Mouse (Mus musculus) ovary, postnatal 14 days (tissue): ENCODE data around the gene Agrp.
A peak's percentile ranks its signal among the peaks of the same experiment; 100 is the strongest.
"Not testable (repeated sequence)": the region's sequence is repeated elsewhere in the genome, so short reads cannot be mapped to it uniquely, and the experiment has no call there.

Experiments used
- DNase-seq: peaks from one replicate; pipeline ENCODE4 v3.0.0; 2022; ENCODE audit warnings: low spot score

Agrp gene

DNA sequence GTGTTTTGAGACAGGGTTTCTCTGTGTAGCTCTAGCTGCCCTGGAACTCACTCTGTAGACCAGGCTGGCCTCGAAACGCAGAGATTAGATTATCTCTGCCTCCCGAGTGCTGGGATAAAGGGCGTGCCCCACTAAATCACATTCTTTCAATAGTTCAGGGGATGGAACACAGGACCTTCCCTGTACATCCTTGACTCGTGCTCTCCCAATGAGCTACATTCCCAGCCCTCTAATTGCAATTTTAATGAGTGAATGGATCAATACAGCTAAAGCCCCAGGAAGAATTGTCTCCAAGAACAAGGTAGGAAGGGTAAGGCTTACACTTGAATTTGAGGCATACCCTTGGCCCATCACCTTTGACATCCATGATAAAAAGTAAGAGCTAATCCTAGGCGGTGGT is 38.4 kb downstream of the Agrp start:
- DNase-seq: no peak

DNA sequence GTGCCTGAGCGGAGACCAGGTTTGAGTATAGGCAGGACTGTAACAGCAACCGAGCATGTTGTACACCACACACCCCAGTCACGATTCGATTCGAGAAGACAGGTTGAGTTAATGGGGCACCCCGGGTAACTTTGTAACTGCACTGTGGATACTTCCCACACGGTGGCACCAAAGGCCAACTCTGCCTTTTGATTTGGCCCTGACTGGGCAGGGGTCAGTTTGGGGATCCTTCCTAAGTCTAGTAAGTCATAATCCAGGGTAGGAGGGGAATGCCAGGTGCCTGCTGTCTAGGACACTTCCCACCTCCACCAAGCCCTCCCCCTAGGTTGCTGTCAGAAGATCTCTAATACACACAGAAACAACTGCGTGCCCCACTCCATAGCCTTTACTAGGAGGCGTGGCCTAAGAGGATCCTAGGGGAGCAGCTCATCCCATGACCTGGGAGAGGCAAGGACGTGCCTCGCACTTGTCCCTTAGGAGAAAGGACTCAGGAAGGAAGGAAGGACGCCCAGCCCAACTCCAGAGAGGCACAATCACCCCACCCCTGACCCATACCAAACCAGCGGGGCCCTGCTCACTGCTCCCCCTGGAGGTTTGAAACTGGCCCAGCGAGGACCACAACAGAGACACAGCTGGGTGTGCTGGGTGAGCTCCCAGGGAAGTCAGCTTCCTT is 40.7 kb downstream of the Agrp start:
- DNase-seq: peak; percentile 47

DNA sequence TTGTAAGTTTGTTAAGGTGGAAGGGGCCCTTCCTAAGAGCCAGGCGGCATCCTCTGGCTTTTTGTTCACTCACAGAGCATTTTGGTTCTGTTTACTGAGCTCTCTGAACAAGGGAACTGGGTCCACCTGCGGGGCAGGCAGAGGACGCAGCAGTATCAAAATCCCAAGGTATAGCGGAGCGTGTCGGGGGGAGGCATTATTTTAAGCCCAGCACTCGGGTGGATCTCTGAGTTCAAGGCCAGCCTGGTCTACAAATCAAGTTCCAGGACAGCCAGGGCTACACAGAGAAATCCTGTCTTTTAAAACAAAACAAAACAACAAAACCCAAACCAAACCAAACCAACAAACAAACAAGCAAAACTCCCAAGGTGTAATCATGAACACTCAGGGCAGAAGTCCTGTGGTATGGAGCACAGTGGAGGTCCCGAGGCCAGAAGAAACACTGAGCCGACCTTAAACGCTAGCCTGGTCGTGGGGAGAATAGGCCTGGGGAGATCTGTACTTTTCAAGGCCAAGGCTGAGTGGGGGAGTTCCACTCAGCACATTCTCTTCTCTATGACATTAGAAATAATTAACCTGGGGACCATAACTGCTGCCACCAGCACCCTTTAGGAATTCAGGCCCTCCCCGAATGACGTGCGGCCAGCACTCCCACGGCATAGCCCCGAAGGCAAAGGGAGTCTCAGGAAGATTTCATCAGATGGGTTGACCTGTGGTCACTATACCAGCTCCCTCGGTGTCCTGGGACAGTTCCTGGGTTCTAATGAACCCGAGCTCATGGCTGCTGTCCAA is 42.5 kb downstream of the Agrp start:
- DNase-seq: no peak

DNA sequence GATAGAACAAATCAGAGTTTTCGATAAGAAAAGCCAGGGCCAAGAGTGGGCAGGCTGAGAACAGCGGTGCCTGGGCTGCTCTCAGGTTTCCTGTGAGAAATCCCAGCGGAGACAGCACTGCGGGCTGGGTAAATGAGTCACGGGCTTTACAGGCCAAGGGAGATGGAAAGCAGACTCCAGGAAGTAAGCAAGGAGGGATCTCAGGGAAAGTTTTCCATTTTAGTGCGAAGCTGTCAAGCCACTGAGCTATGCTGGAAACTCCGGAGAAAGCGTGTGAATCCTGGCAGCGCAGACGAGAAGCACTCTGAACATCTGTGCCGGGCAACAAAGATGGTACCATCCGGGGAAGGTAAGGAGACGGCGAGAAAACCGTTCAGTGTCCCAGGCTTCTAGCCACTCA is 43.3 kb downstream of the Agrp start:
- peak; percentile 35 for DNase-seq

DNA sequence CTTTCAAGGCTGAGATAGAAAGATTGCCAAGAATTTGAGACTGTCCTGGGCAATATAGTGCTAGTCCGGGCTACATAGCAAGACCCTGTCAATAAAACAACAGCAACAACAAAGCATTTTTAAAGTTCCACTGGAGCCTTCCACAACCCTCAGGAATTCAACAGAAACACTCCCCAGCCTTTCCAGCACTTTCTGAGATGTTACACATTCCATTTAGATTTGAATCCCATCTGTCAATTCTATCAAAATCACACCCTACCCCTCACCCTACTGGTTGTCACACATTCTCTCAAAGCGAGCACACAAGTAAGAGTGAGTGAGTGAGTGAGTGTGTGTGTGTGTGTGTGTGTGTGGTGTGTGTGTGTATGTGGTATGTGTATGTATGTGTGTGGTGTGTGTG is 44.8 kb downstream of the Agrp start:
- DNase-seq: no peak

DNA sequence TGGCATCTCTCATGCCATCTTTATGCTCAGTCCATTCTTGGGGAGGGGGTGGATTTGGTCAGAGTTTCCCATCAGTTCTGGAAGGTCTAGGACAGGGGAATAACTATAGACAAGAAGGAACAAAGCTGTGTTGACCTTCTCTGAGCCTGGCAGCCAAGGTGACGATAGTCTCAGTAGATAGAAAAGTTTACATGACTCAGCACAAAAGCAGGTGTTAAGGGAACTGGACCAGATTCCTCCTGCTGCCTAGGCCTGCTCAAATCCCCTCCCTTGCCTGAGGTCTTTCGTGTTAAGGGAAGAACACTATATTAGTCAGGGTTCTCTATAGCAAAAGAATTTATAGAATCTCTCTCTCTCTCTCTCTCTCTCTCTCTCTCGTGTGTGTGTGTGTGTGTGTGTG is 57.5 kb downstream of the Agrp start:
- DNase-seq: no peak

DNA sequence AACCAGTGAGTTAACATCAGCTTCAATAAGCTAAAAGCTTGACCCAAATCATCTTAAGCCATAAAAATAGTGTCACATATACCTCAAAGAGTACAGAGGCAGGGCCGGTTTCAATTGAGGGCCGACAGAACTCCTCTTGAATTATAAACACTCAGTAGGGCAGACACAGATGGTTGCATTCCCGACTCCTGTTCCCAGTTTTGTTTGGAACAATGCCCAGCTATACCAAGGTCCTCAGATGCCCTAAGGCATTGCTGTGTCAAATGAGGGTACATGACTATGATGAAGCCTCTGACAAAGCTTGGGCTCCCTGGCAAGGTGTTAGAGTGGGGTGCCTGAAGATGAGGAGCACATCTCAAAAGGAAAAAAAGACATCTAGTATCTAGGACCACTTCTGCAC is 61.7 kb downstream of the Agrp start:
- DNase-seq: no peak

DNA sequence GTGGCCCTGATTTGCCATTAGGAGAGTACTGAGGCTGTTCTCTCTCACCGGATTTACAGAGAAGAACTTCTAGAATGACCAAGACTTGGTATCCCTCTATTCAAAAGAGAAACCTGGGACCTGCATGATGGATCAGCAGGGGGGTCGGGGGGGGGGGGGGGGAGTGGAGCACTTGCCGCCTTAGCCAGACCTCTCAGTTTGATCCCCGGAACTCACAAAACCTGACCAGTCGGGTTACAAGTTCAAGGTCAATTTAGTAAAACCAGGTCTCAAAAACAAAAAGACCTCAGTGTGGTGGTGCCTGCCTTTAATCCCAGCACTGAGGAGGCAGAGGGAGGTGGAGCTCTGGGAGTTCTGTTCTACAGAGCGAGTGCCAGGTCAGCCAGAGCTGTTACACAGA is 62.5 kb downstream of the Agrp start:
- DNase-seq: no peak

DNA sequence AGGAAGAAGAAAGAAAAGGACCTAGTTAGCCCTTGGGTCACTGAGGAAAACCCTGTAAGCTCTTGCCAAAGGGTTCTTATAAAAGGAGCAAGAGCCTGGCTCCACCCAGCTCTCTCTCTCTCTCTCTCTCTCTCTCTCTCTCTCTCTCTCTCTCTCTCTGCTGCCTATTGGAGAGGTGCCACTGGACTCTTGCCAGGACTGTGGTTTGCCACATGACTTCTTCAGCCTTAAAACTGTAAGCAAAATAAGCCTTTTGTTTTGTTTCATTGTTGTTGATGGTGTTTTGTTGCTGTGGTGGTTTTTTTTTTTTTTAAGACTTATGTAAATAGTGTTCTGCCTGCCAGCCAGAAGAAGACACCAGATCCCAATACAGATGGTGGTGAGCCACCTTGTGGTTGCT is 63.8 kb downstream of the Agrp start:
- DNase-seq: peak; percentile 60

DNA sequence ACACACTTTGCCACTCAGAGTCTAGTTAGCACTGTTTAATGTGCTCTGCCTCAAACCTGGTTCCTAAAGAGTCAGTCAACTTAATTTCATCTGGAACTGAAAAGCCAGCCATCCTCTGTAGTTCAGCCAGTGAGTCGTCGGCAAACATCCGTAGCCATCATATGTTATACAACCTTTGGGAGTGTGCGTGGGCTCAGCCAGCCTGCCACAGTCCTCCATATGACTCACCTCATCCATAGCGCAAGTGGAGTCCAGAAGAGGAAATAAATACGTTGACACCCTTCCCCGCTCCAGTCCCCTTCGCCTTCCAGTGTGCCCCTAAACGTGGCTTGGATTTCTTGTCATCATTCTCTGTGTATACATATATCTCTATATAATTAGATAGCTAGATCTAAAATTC is 65.4 kb downstream of the Agrp start:
- no peak for DNase-seq

DNA sequence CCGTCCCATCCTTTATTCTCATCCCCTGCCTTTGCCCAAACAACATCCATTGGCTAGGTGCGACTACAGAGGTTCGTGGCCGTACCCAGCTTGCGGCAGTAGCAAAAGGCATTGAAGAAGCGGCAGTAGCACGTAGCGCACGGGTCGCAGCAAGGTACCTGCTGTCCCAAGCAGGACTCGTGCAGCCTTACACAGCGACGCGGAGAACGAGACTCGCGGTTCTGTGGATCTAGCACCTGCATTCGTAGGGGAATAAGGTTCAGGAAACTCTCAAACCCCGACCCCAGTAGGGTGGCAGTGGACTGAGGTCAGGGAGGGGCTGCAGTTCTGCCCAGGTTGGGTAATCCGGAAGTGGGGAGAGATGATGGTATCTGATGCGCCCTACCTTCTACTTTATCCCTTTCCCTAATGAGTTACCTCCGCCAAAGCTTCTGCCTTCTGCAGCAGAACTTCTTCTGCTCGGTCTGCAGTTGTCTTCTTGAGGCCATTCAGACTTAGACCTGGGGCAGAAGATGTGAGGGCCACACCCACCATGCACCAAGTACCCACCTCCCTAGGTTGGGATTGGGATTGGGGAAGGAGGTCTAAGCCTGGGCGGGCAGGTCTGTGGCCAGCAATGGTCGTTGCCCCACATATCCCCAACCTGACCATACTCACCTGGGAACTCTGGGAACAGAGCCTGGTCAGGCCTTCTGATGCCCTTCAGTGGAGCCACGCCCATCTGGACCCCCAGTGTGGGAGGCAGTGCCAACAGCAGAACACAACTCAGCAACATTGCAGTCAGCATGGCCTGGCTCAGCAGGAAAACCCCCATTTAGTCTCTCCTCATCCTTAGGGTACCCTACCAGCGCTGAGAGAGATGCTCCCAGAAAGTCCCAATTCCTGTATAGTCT is 70.2 kb downstream of the Agrp start:
- DNase-seq: no peak

DNA sequence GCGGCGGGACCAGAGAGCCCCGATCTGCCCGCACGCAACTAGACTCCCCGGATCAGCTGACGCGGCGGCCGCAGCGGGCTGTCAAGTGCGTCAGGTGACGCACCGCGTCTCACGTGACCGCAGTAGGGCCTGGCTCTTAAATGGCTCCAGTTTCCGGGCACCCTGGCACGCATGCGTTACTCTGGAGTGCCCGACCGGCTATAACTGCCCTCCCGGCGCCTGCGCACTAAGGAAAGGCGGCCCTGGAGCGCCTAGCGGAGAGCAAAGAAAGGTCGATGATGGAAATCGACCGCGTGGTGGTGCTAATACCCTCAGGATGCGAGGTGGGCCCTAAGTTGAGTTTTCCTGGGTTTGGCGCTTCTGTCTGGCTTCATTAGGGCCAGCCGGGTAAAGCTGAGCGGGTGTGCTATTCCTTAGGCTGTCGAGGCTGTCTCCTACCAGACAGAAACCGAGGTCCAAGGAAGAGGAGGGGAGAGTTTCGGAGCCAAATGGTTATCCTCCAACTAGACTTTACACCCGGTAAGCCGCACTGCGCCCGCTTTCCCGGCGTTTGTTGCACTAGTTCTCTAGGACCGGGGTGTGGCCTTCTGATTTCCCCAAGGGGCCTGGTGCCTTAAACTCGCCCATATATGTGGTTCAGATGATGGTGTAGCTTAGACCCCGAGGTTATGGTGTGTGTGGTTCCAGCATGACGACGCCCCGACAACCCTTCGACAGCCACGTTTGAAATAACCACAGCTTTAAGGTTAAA is 71.1 kb downstream of the Agrp start, which contains the start of gene Atp6v0d1:
Gene Atp6v0d1, minus strand, starts transcription at position 96 of the 751 bp plus-strand sequence.
- peak; percentile 95 for DNase-seq

DNA sequence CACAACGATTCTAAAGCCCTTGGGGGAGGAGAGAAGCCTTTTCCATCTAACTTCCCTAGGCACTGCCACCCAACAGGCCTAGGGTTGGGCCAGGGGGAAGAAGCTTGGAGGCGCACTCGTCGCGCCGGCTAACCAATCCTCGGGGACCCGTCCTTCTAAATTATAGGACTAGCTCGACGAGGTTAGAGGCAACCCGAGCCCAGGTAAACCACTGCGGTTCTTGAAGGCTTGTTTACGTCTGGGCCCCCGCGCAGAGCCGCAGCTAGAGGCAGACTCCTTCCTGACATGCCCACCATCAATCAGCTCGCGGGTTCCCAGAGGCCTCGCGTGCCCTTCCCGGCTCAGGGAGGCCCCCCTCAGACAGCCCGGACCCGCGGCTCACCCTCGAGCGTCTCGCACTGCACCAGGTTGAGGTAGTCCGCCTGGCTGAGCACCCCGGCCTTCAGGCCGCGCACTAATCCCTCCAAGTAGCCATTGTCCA is 71.8 kb downstream of the Agrp start:
- no peak for DNase-seq

DNA sequence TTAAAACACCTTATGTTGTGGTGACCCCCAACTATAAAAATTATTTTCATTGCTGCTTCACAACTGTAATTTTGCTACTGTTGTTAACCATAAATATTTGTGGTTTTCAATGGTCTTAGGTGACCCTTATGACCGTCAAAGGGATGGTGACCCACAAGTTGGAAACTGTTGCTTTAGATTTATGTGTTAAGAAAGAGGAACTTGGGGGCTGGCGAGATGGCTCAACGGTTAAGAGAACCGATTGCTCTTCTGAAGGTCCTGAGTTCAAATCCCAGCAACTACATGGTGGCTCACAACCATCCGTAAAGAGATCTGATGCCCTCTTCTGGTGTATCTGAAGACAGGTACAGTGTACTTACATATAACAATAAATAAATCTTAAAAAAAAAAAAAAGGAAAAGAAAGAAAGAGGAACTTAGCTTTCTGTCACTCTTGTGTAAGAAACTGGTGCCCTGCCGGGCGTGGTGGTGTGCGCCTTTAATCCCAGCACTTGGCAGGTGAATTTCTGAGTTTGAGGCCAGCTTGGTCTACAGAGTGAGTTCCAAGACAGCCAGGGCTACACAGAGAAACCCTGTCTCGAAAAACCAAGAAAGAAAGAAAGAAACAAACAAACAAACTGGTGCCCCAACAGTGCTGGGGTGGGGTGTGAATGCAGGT is 72.5 kb downstream of the Agrp start:
- not testable (repeated sequence) for DNase-seq

DNA sequence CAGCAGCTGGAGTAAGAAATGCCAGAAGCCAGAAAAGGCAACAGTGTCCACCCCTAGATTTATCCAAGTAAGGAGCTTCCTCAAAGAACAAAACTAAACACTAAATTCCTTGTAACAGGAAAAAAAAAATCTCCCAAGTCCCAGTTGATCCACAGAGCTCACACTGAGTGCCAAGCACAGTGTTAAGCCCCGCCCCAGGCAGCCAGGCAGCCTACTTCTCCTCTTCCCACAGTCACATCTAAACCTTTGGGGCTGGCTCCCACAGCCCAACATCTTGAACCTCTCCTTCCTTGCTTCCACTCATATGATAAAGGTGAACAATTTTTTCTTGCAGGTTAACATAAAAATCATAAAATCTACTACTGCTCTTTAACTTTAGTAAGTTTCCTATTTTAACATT is 73.3 kb downstream of the Agrp start:
- DNase-seq: no peak

DNA sequence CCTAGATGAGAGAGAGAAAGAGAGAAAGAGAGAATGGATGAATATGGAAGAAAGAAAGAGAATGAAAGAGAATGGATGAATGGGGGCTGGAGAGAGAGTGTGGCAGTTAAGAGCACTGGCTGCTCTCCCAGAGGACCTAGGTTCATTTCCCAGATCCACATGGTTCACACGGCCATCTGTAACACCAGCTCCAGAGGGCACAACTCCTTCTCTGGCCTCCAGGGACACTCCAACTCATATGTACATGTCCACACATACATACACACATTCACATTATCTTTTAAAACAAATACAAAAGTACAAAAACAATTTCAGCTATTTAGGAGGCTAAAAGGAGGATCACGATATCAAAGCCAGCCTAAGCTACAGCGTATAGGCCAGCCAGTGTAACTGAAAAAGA is 74.3 kb downstream of the Agrp start:
- DNase-seq: no peak

DNA sequence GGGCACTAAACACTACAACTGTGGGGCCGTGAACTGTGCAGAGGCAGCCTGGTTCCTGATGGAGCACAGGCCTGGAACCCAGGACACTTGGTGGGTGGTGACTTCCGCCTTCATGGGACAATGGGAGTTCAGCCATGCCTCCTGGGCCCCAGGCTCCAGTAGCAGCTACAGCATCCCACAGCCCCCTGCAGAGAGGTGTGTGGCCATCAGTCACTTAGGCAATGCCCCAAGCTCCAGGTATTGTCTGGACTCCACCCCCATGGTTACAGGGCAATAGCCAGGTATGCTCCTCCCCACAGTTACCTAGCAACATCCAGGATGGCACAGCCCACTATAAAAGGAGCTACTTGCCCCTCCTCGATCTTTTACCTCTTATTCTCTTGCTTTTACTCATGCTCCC is 82.0 kb downstream of the Agrp start:
- no peak for DNase-seq

DNA sequence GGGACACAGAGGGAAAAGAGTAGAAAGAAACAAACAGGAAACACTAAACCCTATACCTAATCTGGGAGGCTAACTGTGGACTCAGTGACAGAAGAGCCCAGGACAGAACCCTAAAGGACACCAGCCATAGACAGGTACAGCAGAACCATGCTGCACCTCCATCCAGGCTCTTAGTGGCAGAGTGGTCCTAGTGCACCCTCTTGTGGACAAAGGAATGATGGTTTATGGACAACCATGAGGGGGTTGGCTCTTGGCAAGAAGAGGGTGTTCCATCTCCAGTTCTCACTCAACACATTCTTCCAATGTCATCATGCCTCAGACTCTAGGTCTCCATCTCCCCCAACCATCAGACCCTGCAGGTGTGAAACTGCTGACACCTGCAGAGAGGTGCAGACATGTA is 83.1 kb downstream of the Agrp start:
- peak; percentile 66 for DNase-seq

DNA sequence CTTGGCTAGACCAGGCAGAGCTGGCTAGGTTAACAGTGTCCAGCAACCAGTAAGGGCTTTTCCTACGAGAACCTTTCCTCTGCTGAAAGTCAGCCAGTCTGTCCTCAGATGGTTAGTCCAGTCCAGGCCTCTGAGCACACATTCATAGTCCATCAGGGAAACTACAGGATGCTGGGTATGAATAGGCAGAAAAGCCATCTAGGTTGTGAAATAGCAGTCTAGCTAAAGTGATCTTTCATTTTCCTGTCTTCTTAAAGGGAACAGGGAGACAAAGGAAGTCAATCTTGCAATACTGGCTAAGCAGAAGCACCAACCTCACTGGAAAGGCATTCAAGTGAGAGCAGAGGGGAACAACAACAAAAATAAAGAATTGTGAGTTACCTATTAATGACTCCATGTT is 84.4 kb downstream of the Agrp start:
- no peak for DNase-seq

DNA sequence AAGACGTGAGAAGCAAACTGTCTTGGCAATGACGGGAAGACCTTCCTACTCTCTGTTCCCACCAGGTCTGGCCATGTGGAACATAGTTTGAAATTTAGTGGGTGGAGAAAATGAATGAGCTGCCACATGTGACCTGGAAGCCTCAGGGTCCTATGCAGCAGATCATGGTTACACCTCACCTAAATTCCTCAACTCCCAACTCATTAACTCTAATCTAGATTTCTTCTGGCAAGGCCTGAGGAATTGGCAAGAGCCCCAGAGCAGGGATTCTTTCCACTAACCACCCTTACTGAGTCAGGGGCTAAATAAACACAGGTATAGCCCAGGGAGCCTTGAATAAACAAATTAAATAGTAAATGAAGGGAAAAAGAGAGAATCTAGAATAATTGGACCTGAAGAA is 85.2 kb downstream of the Agrp start:
- DNase-seq: no peak

DNA sequence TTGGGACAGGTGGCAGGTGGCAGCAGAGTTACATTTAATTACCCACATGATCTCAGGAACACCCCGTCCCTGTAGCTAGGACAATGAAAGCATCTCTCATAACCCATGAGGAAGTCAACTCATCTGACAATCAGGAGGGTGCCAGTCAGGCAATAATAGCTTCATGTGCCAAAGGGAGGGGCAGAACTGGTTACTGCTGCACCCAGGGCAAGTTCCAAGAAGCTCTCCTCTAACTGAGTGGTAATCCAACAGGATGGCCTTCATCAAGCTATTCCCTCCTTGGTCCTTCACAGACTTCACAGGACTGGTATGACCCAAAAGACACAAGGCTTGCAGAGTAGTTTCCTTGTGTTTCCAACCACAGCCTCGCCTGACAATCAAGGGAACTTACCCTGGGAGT is 87.1 kb downstream of the Agrp start:
- DNase-seq: no peak
